ENCODE assay signal across 8 mouse cellular contexts in the genomic region with DNA sequence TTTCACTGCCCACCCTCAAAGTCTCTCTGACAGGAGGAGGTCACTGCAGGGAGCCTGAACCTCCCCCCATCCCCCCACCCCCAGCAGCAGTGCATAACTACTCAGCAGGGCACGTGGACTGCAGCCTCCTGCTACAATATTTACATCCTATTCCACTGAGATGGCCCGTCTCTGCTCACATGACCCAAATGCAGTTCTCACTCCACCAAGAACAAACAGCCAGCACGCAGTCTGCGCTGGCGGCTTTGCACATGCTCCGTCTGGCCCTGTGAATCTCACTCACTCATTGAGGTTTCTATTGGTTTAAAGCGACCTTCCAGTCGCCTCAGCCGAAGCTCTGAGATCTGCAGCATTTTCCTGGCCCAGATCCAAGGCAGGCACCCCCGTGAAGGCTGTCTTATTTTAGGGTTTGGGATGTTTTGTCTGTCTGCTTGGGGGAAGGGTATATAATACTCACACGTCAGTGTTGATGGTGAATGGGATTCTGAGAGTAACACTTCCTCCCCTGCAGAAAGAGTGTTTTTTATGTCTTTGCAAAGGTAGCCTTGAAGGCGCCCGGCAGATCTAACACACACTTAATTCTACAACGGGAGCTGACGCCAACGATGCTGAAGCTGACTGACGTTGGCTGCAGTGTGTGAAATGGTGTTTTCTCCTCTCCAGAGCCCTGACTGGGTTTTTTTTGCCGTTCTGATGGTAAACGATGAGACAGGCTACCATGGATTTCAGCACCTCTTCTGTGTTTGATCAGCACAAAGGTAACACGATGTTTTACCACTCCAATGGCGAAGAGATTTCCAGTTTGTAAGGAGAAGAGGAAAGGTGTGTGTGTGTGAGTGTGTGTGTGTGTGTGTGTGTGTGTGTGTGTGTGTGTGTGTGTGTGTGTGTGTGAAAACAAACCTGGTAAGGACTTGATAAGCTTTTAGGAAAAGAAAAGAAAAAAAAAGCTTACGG. TPM values are rescaled to one million over a fixed set of nuclear protein-coding genes. Genes with fewer than 3 reads are reported as not detected.
A peak's percentile ranks its signal among the peaks of the same experiment; 100 is the strongest.
DNase-seq lines count a peak whose midpoint lies in the region; ATAC-seq lines count a peak whose summit lies in the region.

A gene (plus strand): TSS at position 227 of the 954 bp plus-strand sequence.

- WGBS in heart, embryonic 14.5 days: 12% methylated on average over 22 of the region's 22 CpGs
- WGBS in kidney, embryonic 16.5 days: 12% methylated on average over 22 of the region's 22 CpGs
- WGBS in limb, embryonic 15.5 days: 10% methylated on average over 22 of the region's 22 CpGs
- 17% methylated on average over 22 of the region's 22 CpGs for WGBS in midbrain, embryonic 16.5 days
- 10% methylated on average over 22 of the region's 22 CpGs for WGBS in stomach, embryonic 14.5 days

- no peaks in the 10 kb centered on the region for H3K27me3 ChIP-seq in heart, embryonic 14.5 days (ENCODE audit: control insufficient read depth, insufficient read depth, low read length)
- no peaks in the 10 kb centered on the region for H3K27me3 ChIP-seq in kidney, embryonic 16.5 days (ENCODE audit: insufficient read depth, low read length)
- H3K27me3 ChIP-seq in limb, embryonic 15.5 days: no peaks in the 10 kb centered on the region
- H3K27me3 ChIP-seq in midbrain, embryonic 16.5 days (ENCODE audit: control insufficient read depth, insufficient read depth, low read depth, low read length): no peaks in the 10 kb centered on the region
- H3K27me3 ChIP-seq in stomach, embryonic 14.5 days (ENCODE audit: control insufficient read depth, insufficient read depth, low read length): no peaks in the 10 kb centered on the region

- H3K9ac ChIP-seq in heart, embryonic 14.5 days (ENCODE audit: low read length): peak within 1 kb of the TSS; percentile 17; the same call in 1 of the 2 replicates
- peak within 1 kb of the TSS; percentile 17; the same call in 1 of the 2 replicates for H3K9ac ChIP-seq in kidney, embryonic 16.5 days (replicated peaks; ENCODE audit: low read length)
- peak within 1 kb of the TSS; percentile 26; the same call in 1 of the 2 replicates for H3K9ac ChIP-seq in limb, embryonic 15.5 days
- peak within 1 kb of the TSS; percentile 64 for H3K9ac ChIP-seq in midbrain, embryonic 16.5 days (ENCODE audit: low read depth, low read length)
- H3K9ac ChIP-seq in stomach, embryonic 14.5 days (replicated peaks; ENCODE audit: low read depth, low read length): no peak within 1 kb of the TSS; the same call in 1 of the 2 replicates

- H3K4me2 ChIP-seq in heart, embryonic 14.5 days (ENCODE audit: low read length): peak within 1 kb of the TSS; percentile 68
- H3K4me2 ChIP-seq in kidney, embryonic 16.5 days (replicated peaks; ENCODE audit: low read depth, low read length): peak within 1 kb of the TSS; percentile 46
- peak within 1 kb of the TSS; percentile 47 for H3K4me2 ChIP-seq in limb, embryonic 15.5 days
- peak within 1 kb of the TSS; percentile 61 for H3K4me2 ChIP-seq in midbrain, embryonic 16.5 days (ENCODE audit: low read length)
- H3K4me2 ChIP-seq in stomach, embryonic 14.5 days (replicated peaks; ENCODE audit: low read depth, low read length): peak within 1 kb of the TSS; percentile 38

- peaks cover 7 to 11% of the 10 kb centered on the region in 2 experiments for H3K4me1 ChIP-seq in heart, embryonic 14.5 days (ENCODE audit: control insufficient read depth in 2 of 2, insufficient read depth in 2 of 2, low read length in 2 of 2)
- H3K4me1 ChIP-seq in kidney, embryonic 16.5 days (ENCODE audit: insufficient read depth, low read length): peaks cover 12% of the 10 kb centered on the region
- peaks cover 13% of the 10 kb centered on the region for H3K4me1 ChIP-seq in limb, embryonic 15.5 days
- peaks cover 17% of the 10 kb centered on the region for H3K4me1 ChIP-seq in midbrain, embryonic 16.5 days (ENCODE audit: control insufficient read depth, insufficient read depth, low read length)
- peaks cover 7% of the 10 kb centered on the region for H3K4me1 ChIP-seq in stomach, embryonic 14.5 days (ENCODE audit: control insufficient read depth, insufficient read depth, low read length)

- H3K9me3 ChIP-seq in heart, embryonic 14.5 days (ENCODE audit: control insufficient read depth, low read length): no peaks in the 10 kb centered on the region
- H3K9me3 ChIP-seq in kidney, embryonic 16.5 days (ENCODE audit: low read length): no peaks in the 10 kb centered on the region; the same call in 1 of the 2 replicates
- no peaks in the 10 kb centered on the region for H3K9me3 ChIP-seq in limb, embryonic 15.5 days
- H3K9me3 ChIP-seq in midbrain, embryonic 16.5 days (replicated peaks; ENCODE audit: control insufficient read depth, low read length, poor library complexity, severe bottlenecking): no peaks in the 10 kb centered on the region
- H3K9me3 ChIP-seq in stomach, embryonic 14.5 days (ENCODE audit: control insufficient read depth, low read depth, low read length): no peaks in the 10 kb centered on the region

- no peaks in the 10 kb centered on the region for H3K36me3 ChIP-seq in heart, embryonic 14.5 days (ENCODE audit: control insufficient read depth, insufficient read depth, low read length)
- no peaks in the 10 kb centered on the region for H3K36me3 ChIP-seq in kidney, embryonic 16.5 days (ENCODE audit: insufficient read depth, low read length)
- no peaks in the 10 kb centered on the region for H3K36me3 ChIP-seq in limb, embryonic 15.5 days
- no peaks in the 10 kb centered on the region for H3K36me3 ChIP-seq in midbrain, embryonic 16.5 days (ENCODE audit: control insufficient read depth, insufficient read depth, low read length)
- no peaks in the 10 kb centered on the region for H3K36me3 ChIP-seq in stomach, embryonic 14.5 days (ENCODE audit: control insufficient read depth, insufficient read depth, low read length)

- peak; percentile 28 for DNase-seq in gastrocnemius, postnatal 10 days
- DNase-seq in gastrocnemius, postnatal 14 days: no peak
- peak; percentile 79 for DNase-seq in embryo, embryonic 10.5 days (ENCODE audit: low spot score)

- peak; percentile 74 for ATAC-seq in heart, embryonic 14.5 days (ENCODE audit: insufficient number of reproducible peaks, insufficient read depth, low FRiP score, low read depth)
- peak; percentile 92 for ATAC-seq in kidney, embryonic 16.5 days (ENCODE audit: low FRiP score, low TSS enrichment)
- peak; percentile 70 for ATAC-seq in limb, embryonic 15.5 days (ENCODE audit: insufficient number of reproducible peaks, low FRiP score, low TSS enrichment, low read depth)
- peak; percentile 97 for ATAC-seq in midbrain, embryonic 16.5 days
- ATAC-seq in stomach, embryonic 14.5 days (ENCODE audit: insufficient number of reproducible peaks, insufficient read depth, low FRiP score, low read depth): peak; percentile 90

- peak within 1 kb of the TSS in 1 of 2 experiments; percentile 20; a peak in 1 of 4 replicates for H3K27ac ChIP-seq in heart, embryonic 14.5 days (replicated peaks in 1 of 2; ENCODE audit: control insufficient read depth in 1 of 2, insufficient read depth in 1 of 2, low read depth in 2 of 2, low read length in 2 of 2)
- no peak within 1 kb of the TSS for H3K27ac ChIP-seq in kidney, embryonic 16.5 days (ENCODE audit: low read length)
- H3K27ac ChIP-seq in limb, embryonic 15.5 days: peak within 1 kb of the TSS; percentile 59
- H3K27ac ChIP-seq in midbrain, embryonic 16.5 days (ENCODE audit: low read length): peak within 1 kb of the TSS; percentile 91
- H3K27ac ChIP-seq in stomach, embryonic 14.5 days (ENCODE audit: low read length): peak within 1 kb of the TSS; percentile 33; the same call in 1 of the 2 replicates

- intact Hi-C loops in gastrocnemius, postnatal 14 days (cut with DNase I; ENCODE audit: low total_unique reads): no loop called here

- H3K4me3 ChIP-seq in heart, embryonic 14.5 days (ENCODE audit: control insufficient read depth in 1 of 2, insufficient read depth in 1 of 2, low read depth in 1 of 2, low read length in 2 of 2): peak within 1 kb of the TSS; percentile 12 to 21
- peak within 1 kb of the TSS; percentile 16 for H3K4me3 ChIP-seq in kidney, embryonic 16.5 days (ENCODE audit: low read length)
- peak within 1 kb of the TSS; percentile 25 for H3K4me3 ChIP-seq in limb, embryonic 15.5 days
- H3K4me3 ChIP-seq in midbrain, embryonic 16.5 days (ENCODE audit: low read depth, low read length): peak within 1 kb of the TSS; percentile 45
- H3K4me3 ChIP-seq in stomach, embryonic 14.5 days (ENCODE audit: low read depth, low read length): peak within 1 kb of the TSS; percentile 23

RNA-seq across cellular contexts. Expression of the gene that starts here (rescaled TPM):
- not detected for total RNA-seq in gastrocnemius, postnatal 10 days (2021)
- under 1 TPM in 1 of 2 experiments, not detected in 1; 0.09 TPM for total RNA-seq in gastrocnemius, postnatal 14 days (2021)
- 0.08 TPM in 2 replicates for polyA plus RNA-seq in heart, embryonic 14.5 days (2014; fragmentation: Nextera tagmentation; extraction: Ambion mirVana)
- 0.27 and 0.30 TPM in 2 replicates for polyA plus RNA-seq in kidney, embryonic 16.5 days (2015; fragmentation: Nextera tagmentation; extraction: Ambion mirVana)
- polyA plus RNA-seq in limb, embryonic 15.5 days (2015; fragmentation: Nextera tagmentation; extraction: Ambion mirVana): 0.89 and 1.00 TPM in 2 replicates
- 10.4 and 11.0 TPM in 2 replicates for polyA plus RNA-seq in midbrain, embryonic 16.5 days (2015; fragmentation: Nextera tagmentation; extraction: Ambion mirVana)
- 0.26 and 0.70 TPM in 2 replicates for polyA plus RNA-seq in stomach, embryonic 14.5 days (2014; fragmentation: Nextera tagmentation; extraction: Ambion mirVana)

Comparison
In these comparisons a context has a peak if more than half of its experiments do, and no peak if none do; other contexts are left out.
1. Peak in DNase-seq in gastrocnemius, postnatal 10 days; RNA of the gene not detected or under 1 TPM.
2. Peak in ATAC-seq, H3K4me3 ChIP-seq, H3K9ac ChIP-seq and H3K4me2 ChIP-seq in heart, embryonic 14.5 days; RNA of the gene not detected or under 1 TPM.
3. Peak in ATAC-seq, H3K4me3 ChIP-seq, H3K9ac ChIP-seq and H3K4me2 ChIP-seq in kidney, embryonic 16.5 days; RNA of the gene not detected or under 1 TPM.
4. Peak in ATAC-seq, H3K4me3 ChIP-seq, H3K27ac ChIP-seq, H3K9ac ChIP-seq and H3K4me2 ChIP-seq in limb, embryonic 15.5 days; RNA of the gene not detected or under 1 TPM.
5. Peak in ATAC-seq, H3K4me3 ChIP-seq, H3K27ac ChIP-seq and H3K4me2 ChIP-seq in stomach, embryonic 14.5 days; RNA of the gene not detected or under 1 TPM.